Mouse (Mus musculus) forebrain, embryonic 13.5 days (tissue): ENCODE results near the gene 6030468B19Rik. TPM values are rescaled to one million over a fixed set of nuclear protein-coding genes. Genes with fewer than 3 reads are reported as not detected.

ENCODE experiments used
- ATAC-seq: fragments of 200-750 bp; cut with Nextera tagmentation; 2 replicates; pipeline ENCODE4 v1.8.0; 2017
- H3K27ac ChIP-seq: fragments of 300-500 bp; sonication (generic); 2 replicates; pipeline ENCODE4 v1.5.1; 2015; ENCODE audit warnings: inconsistent platforms, mild to moderate bottlenecking, moderate library complexity
- H3K27me3 ChIP-seq: fragments of 300-500 bp; sonication (generic); 2 replicates; pipeline ENCODE4 v1.6.1; 2015; ENCODE audit warnings: mild to moderate bottlenecking, inconsistent platforms
- H3K36me3 ChIP-seq: fragments of 300-500 bp; sonication (generic); 2 replicates; pipeline ENCODE4 v1.6.1; 2015; ENCODE audit warnings: mild to moderate bottlenecking, inconsistent platforms; ENCODE audit not compliant: poor library complexity, severe bottlenecking
- H3K4me1 ChIP-seq: fragments of 300-500 bp; sonication (generic); 2 replicates; pipeline ENCODE4 v1.6.1; 2015; ENCODE audit warnings: inconsistent platforms
- H3K4me2 ChIP-seq: fragments of 300-500 bp; sonication (generic); 2 replicates; pipeline ENCODE4 v1.6.1; 2015; ENCODE audit warnings: inconsistent platforms, mild to moderate bottlenecking, moderate library complexity
- H3K4me3 ChIP-seq: fragments of 300-500 bp; sonication (generic); 2 replicates; pipeline ENCODE4 v1.5.1; 2015; ENCODE audit warnings: mild to moderate bottlenecking, inconsistent platforms
- H3K9ac ChIP-seq: fragments of 300-500 bp; sonication (generic); 2 replicates; pipeline ENCODE4 v1.6.1; 2015; ENCODE audit warnings: mild to moderate bottlenecking, inconsistent platforms
- H3K9me3 ChIP-seq: fragments of 300-500 bp; sonication (generic); replicated peaks from 2 replicates; pipeline ENCODE4 v1.6.1; 2016; ENCODE audit warnings: inconsistent platforms
- WGBS: fragments of 180-500 bp; shearing (Covaris S2); methylation state at CpG from one replicate; pipeline ENCODE4 v1.1.7; 2015; 5-methylcytosine and 5-hydroxymethylcytosine counted together
- polyA plus RNA-seq: library from polyadenylated mRNA; unstranded; fragments of >200 nt; fragmentation: Nextera tagmentation; extraction: Ambion mirVana; gene quantifications from 2 replicates; pipeline ENCODE4 v1.2.1, GENCODE M21; 2015

6030468B19Rik gene
- polyA plus RNA-seq, 1 experiment from 2014 or later: not detected

GRCm38 (mm10) chr11:117834086-117834485 is 36.6 kb downstream of the 6030468B19Rik start:
- Histone ChIP-seq H3K27me3 (no peaks in the 10 kb centered on the region), H3K9me3 (no peaks in the 10 kb centered on the region), H3K4me2 (no peak overlapping the region), H3K36me3 (no peaks in the 10 kb centered on the region), H3K27ac (no peak overlapping the region), H3K9ac (no peak overlapping the region), H3K4me3 (no peak overlapping the region), H3K4me1 (peaks cover 19% of the 10 kb centered on the region)
- no peak for ATAC-seq
- 94% methylated on average over 8 of the region's 8 CpGs for WGBS

GRCm38 (mm10) chr11:117836306-117836705 is 38.8 kb downstream of the 6030468B19Rik start:
- 30% methylated on average over 13 of the region's 13 CpGs for WGBS
- Histone ChIP-seq H3K4me3 (peak overlapping the region; percentile 16; the same call in 1 of the 2 replicates), H3K4me1 (peaks cover 16% of the 10 kb centered on the region), H3K27me3 (no peaks in the 10 kb centered on the region), H3K36me3 (no peaks in the 10 kb centered on the region), H3K9ac (no peak overlapping the region), H3K9me3 (no peaks in the 10 kb centered on the region), H3K4me2 (peak overlapping the region; percentile 48), H3K27ac (no peak overlapping the region)
- peak; percentile 44; the same call in 1 of the 2 replicates for ATAC-seq

GRCm38 (mm10) chr11:117838572-117838971 is 41.1 kb downstream of the 6030468B19Rik start:
- ATAC-seq: no peak

GRCm38 (mm10) chr11:117839021-117839420 is 41.6 kb downstream of the 6030468B19Rik start:
- Histone ChIP-seq H3K4me3 (no peak overlapping the region), H3K4me2 (no peak overlapping the region), H3K36me3 (no peaks in the 10 kb centered on the region), H3K4me1 (0 out of 2 replicates have a peak, but pooled peaks cover 5% of the 10 kb centered on the region), H3K27ac (0 out of 2 replicates have a peak overlapping the region, but pooled peaks have one; percentile 17), H3K9me3 (no peaks in the 10 kb centered on the region), H3K27me3 (no peaks in the 10 kb centered on the region), H3K9ac (no peak overlapping the region)
- no peak for ATAC-seq
- WGBS: 75% methylated on average over 1 of the region's 1 CpGs

More at GRCm38 (mm10) chr11:117838572-117838971, 41.1 kb downstream of the 6030468B19Rik start:
- WGBS: 80% methylated on average over 2 of the region's 2 CpGs
- H3K4me2 ChIP-seq: no peak overlapping the region
- H3K36me3 ChIP-seq: no peaks in the 10 kb centered on the region
- 0 out of 2 replicates have a peak, but pooled peaks cover 5% of the 10 kb centered on the region for H3K4me1 ChIP-seq
- no peak overlapping the region for H3K9ac ChIP-seq
- H3K9me3 ChIP-seq: no peaks in the 10 kb centered on the region
- H3K27ac ChIP-seq: no peak overlapping the region
- no peaks in the 10 kb centered on the region for H3K27me3 ChIP-seq
- H3K4me3 ChIP-seq: no peak overlapping the region

- Histone ChIP-seq H3K4me1 (0 out of 2 replicates have a peak, but pooled peaks cover 5% of the 10 kb centered on the region), H3K9ac (no peak overlapping the region), H3K4me3 (no peak overlapping the region), H3K4me2 (no peak overlapping the region), H3K27me3 (no peaks in the 10 kb centered on the region), H3K27ac (no peak overlapping the region), H3K36me3 (no peaks in the 10 kb centered on the region), H3K9me3 (no peaks in the 10 kb centered on the region)
- ATAC-seq: no peak
- WGBS: 59% methylated on average over 1 of the region's 1 CpGs
Observed at GRCm38 (mm10) chr11:117840910-117841309, 43.5 kb downstream of the 6030468B19Rik start.

GRCm38 (mm10) chr11:117843434-117843833 is 46.0 kb downstream of the 6030468B19Rik start:
- no peaks in the 10 kb centered on the region for H3K9me3 ChIP-seq
- H3K27me3 ChIP-seq: no peaks in the 10 kb centered on the region
- no peak for ATAC-seq
- no peaks in the 10 kb centered on the region for H3K36me3 ChIP-seq
- no peak overlapping the region for H3K4me3 ChIP-seq
- no peak overlapping the region for H3K27ac ChIP-seq
- WGBS: 86% methylated on average over 2 of the region's 2 CpGs
- no peak overlapping the region for H3K4me2 ChIP-seq
- H3K4me1 ChIP-seq: peaks cover 8% of the 10 kb centered on the region
- no peak overlapping the region for H3K9ac ChIP-seq

- no peak for ATAC-seq
- 72% methylated on average over 2 of the region's 2 CpGs for WGBS
Observed at GRCm38 (mm10) chr11:117844997-117845396, 47.5 kb downstream of the 6030468B19Rik start.

GRCm38 (mm10) chr11:117845651-117846050 is 48.2 kb downstream of the 6030468B19Rik start:
- Histone ChIP-seq H3K27ac (no peak overlapping the region), H3K4me1 (peaks cover 25% of the 10 kb centered on the region), H3K36me3 (no peaks in the 10 kb centered on the region), H3K9ac (no peak overlapping the region), H3K9me3 (no peaks in the 10 kb centered on the region), H3K4me2 (no peak overlapping the region), H3K4me3 (no peak overlapping the region), H3K27me3 (no peaks in the 10 kb centered on the region)
- 74% methylated on average over 2 of the region's 2 CpGs for WGBS
- ATAC-seq: no peak

More at GRCm38 (mm10) chr11:117844997-117845396, 47.5 kb downstream of the 6030468B19Rik start:
- H3K4me1 ChIP-seq: peaks cover 19% of the 10 kb centered on the region
- H3K36me3 ChIP-seq: no peaks in the 10 kb centered on the region
- H3K9ac ChIP-seq: no peak overlapping the region; the same call in 1 of the 2 replicates
- H3K4me3 ChIP-seq: no peak overlapping the region
- no peaks in the 10 kb centered on the region for H3K9me3 ChIP-seq
- H3K4me2 ChIP-seq: no peak overlapping the region
- H3K27ac ChIP-seq: no peak overlapping the region
- no peaks in the 10 kb centered on the region for H3K27me3 ChIP-seq

GRCm38 (mm10) chr11:117846640-117847039 is 49.2 kb downstream of the 6030468B19Rik start:
- Histone ChIP-seq H3K9me3 (no peaks in the 10 kb centered on the region), H3K27me3 (no peaks in the 10 kb centered on the region), H3K4me3 (no peak overlapping the region), H3K36me3 (peaks cover 6% of the 10 kb centered on the region; the same call in 1 of the 2 replicates), H3K27ac (no peak overlapping the region), H3K9ac (no peak overlapping the region), H3K4me2 (no peak overlapping the region), H3K4me1 (peaks cover 31% of the 10 kb centered on the region)
- no peak for ATAC-seq
- 53% methylated on average over 5 of the region's 5 CpGs for WGBS

- H3K4me3 ChIP-seq: no peak overlapping the region; the same call in 1 of the 2 replicates
- 81% methylated on average over 7 of the region's 7 CpGs for WGBS
- H3K4me2 ChIP-seq: peak overlapping the region; percentile 77
- H3K36me3 ChIP-seq: peaks cover 12% of the 10 kb centered on the region
- H3K4me1 ChIP-seq: peaks cover 31% of the 10 kb centered on the region
- no peak for ATAC-seq
- peak overlapping the region; percentile 97 for H3K27ac ChIP-seq
- H3K27me3 ChIP-seq: no peaks in the 10 kb centered on the region
- H3K9ac ChIP-seq: peak overlapping the region; percentile 80
- no peaks in the 10 kb centered on the region for H3K9me3 ChIP-seq
Observed at GRCm38 (mm10) chr11:117847593-117848215, 50.2 kb downstream of the 6030468B19Rik start.

GRCm38 (mm10) chr11:117848271-117848984 is 51.0 kb downstream of the 6030468B19Rik start:
- Histone ChIP-seq H3K4me3 (peak overlapping the region; percentile 54), H3K9ac (peak overlapping the region; percentile 80), H3K36me3 (peaks cover 19% of the 10 kb centered on the region), H3K4me2 (peak overlapping the region; percentile 77), H3K4me1 (peaks cover 31% of the 10 kb centered on the region), H3K27ac (peak overlapping the region; percentile 97), H3K9me3 (no peaks in the 10 kb centered on the region), H3K27me3 (no peaks in the 10 kb centered on the region)
- peak; percentile 89 for ATAC-seq
- WGBS: 9% methylated on average over 19 of the region's 19 CpGs

GRCm38 (mm10) chr11:117848985-117849671 is 51.7 kb downstream of the 6030468B19Rik start, which contains the start of gene Birc5:
TSS of gene Birc5 (plus strand) at chr11:117849251.
- 0% methylated on average over 51 of the region's 51 CpGs for WGBS
- Histone ChIP-seq H3K36me3 (peaks cover 26% of the 10 kb centered on the region), H3K4me3 (peak within 1 kb of the TSS; percentile 54), H3K9me3 (no peaks in the 10 kb centered on the region), H3K4me1 (peaks cover 31% of the 10 kb centered on the region), H3K27ac (peak within 1 kb of the TSS; percentile 97), H3K27me3 (no peaks in the 10 kb centered on the region), H3K4me2 (peak within 1 kb of the TSS; percentile 77), H3K9ac (peak within 1 kb of the TSS; percentile 80)
- peak; percentile 96 for ATAC-seq
